Mouse (Mus musculus) liver, embryonic 15.5 days (tissue): Measurements from ENCODE around the gene Apobec2. TPM values are rescaled to one million over a fixed set of nuclear protein-coding genes. Genes with fewer than 3 reads are reported as not detected.

Experiments
- ATAC-seq: fragments of 200-750 bp; cut with Nextera tagmentation; 2 replicates; pipeline ENCODE4 v1.8.0; 2017; ENCODE audit warnings: moderate number of reproducible peaks, mild to moderate bottlenecking, moderate library complexity; ENCODE audit not compliant: insufficient read depth
- H3K27ac ChIP-seq: fragments of 300-500 bp; sonication (generic); replicated peaks from 2 replicates; pipeline ENCODE4 v1.5.1; 2015; ENCODE audit warnings: mild to moderate bottlenecking, inconsistent platforms
- H3K27me3 ChIP-seq: fragments of 300-500 bp; sonication (generic); 2 replicates; pipeline ENCODE4 v1.6.1; 2015; ENCODE audit warnings: mild to moderate bottlenecking, inconsistent platforms
- H3K36me3 ChIP-seq: fragments of 300-500 bp; sonication (generic); replicated peaks from 2 replicates; pipeline ENCODE4 v1.6.1; 2015; ENCODE audit warnings: moderate library complexity, mild to moderate bottlenecking, inconsistent platforms
- H3K4me1 ChIP-seq: fragments of 300-500 bp; sonication (generic); replicated peaks from 2 replicates; pipeline ENCODE4 v1.6.1; 2015; ENCODE audit warnings: inconsistent platforms
- H3K4me2 ChIP-seq: fragments of 300-500 bp; sonication (generic); 2 replicates; pipeline ENCODE4 v1.6.1; 2015; ENCODE audit warnings: moderate library complexity, mild to moderate bottlenecking, inconsistent platforms
- H3K4me3 ChIP-seq: fragments of 300-500 bp; sonication (generic); replicated peaks from 2 replicates; pipeline ENCODE4 v1.5.1; 2015; ENCODE audit warnings: mild to moderate bottlenecking, inconsistent platforms
- H3K9ac ChIP-seq: fragments of 300-500 bp; sonication (generic); 2 replicates; pipeline ENCODE4 v1.6.1; 2015; ENCODE audit warnings: moderate library complexity, mild to moderate bottlenecking, inconsistent platforms
- H3K9me3 ChIP-seq: fragments of 300-500 bp; sonication (generic); replicated peaks from 2 replicates; pipeline ENCODE4 v1.6.1; 2016; ENCODE audit warnings: inconsistent platforms
- WGBS: fragments of 180-500 bp; shearing (Covaris S2); methylation state at CpG from one replicate; pipeline ENCODE4 v1.1.7; 2015; ENCODE audit warnings: mixed read lengths; ENCODE audit not compliant: insufficient replicate concordance; 5-methylcytosine and 5-hydroxymethylcytosine counted together
- polyA plus RNA-seq: library from polyadenylated mRNA; unstranded; fragments of >200 nt; fragmentation: Nextera tagmentation; extraction: Ambion mirVana; gene quantifications from 2 replicates; pipeline ENCODE4 v1.2.1, GENCODE M21; 2015

Gene Apobec2
- polyA plus RNA-seq, 1 experiment from 2014 or later: 4.3 TPM

GRCm38 (mm10) chr17:48379050-48379449 lies 53.7 kb downstream of the Apobec2 start:
- ATAC-seq: no peak

GRCm38 (mm10) chr17:48376102-48376501 lies 56.6 kb downstream of the Apobec2 start:
- ATAC-seq: no peak
- H3K27me3 ChIP-seq: no peaks in the 10 kb centered on the region
- H3K4me1 ChIP-seq: no peaks in the 10 kb centered on the region
- H3K4me2 ChIP-seq: no peak overlapping the region
- no peak overlapping the region for H3K9ac ChIP-seq
- no peak overlapping the region for H3K4me3 ChIP-seq
- no peak overlapping the region for H3K27ac ChIP-seq
- 77% methylated on average over 1 of the region's 1 CpGs for WGBS
- no peaks in the 10 kb centered on the region for H3K36me3 ChIP-seq
- H3K9me3 ChIP-seq: no peaks in the 10 kb centered on the region

More at GRCm38 (mm10) chr17:48379050-48379449, 53.7 kb downstream of the Apobec2 start:
- Histone ChIP-seq H3K4me3 (no peak overlapping the region), H3K36me3 (no peaks in the 10 kb centered on the region), H3K4me2 (no peak overlapping the region), H3K9me3 (no peaks in the 10 kb centered on the region), H3K4me1 (no peaks in the 10 kb centered on the region), H3K27ac (no peak overlapping the region), H3K27me3 (no peaks in the 10 kb centered on the region), H3K9ac (no peak overlapping the region)

- H3K4me2 ChIP-seq: no peak overlapping the region
- ATAC-seq: no peak
- H3K9me3 ChIP-seq: no peaks in the 10 kb centered on the region
- H3K36me3 ChIP-seq: no peaks in the 10 kb centered on the region
- H3K4me1 ChIP-seq: no peaks in the 10 kb centered on the region
- WGBS: 66% methylated on average over 8 of the region's 8 CpGs
- H3K27me3 ChIP-seq: no peaks in the 10 kb centered on the region
- H3K9ac ChIP-seq: no peak overlapping the region
- H3K27ac ChIP-seq: no peak overlapping the region
- no peak overlapping the region for H3K4me3 ChIP-seq
Observed at GRCm38 (mm10) chr17:48372987-48373386, 59.7 kb downstream of the Apobec2 start.

GRCm38 (mm10) chr17:48371621-48372020 lies 61.1 kb downstream of the Apobec2 start:
- Histone ChIP-seq H3K27ac (no peak overlapping the region), H3K4me1 (no peaks in the 10 kb centered on the region), H3K9ac (no peak overlapping the region), H3K27me3 (no peaks in the 10 kb centered on the region), H3K4me3 (no peak overlapping the region), H3K36me3 (no peaks in the 10 kb centered on the region), H3K4me2 (no peak overlapping the region), H3K9me3 (no peaks in the 10 kb centered on the region)
- ATAC-seq: no peak

Other genes with a start within 250 kb of the Apobec2 start
- gene Trem1, start 200.2 kb downstream of the Apobec2 start, polyA plus RNA-seq: 1.5 and 2.0 TPM in 2 replicates
- gene Trem3, start 185.2 kb downstream of the Apobec2 start, polyA plus RNA-seq: 8.7 and 9.5 TPM in 2 replicates
- 5.0 and 5.1 TPM in 2 replicates for gene Treml4, start 168.6 kb downstream of the Apobec2 start, polyA plus RNA-seq
- gene Treml2, start 133.4 kb downstream of the Apobec2 start, polyA plus RNA-seq: 3.7 and 3.8 TPM in 2 replicates
- 3.9 and 4.3 TPM in 2 replicates for gene B430306N03Rik, start 116.8 kb downstream of the Apobec2 start, polyA plus RNA-seq
- 3.6 and 4.1 TPM in 2 replicates for gene Trem2, start 86.5 kb downstream of the Apobec2 start, polyA plus RNA-seq
- gene Treml1, start 73.0 kb downstream of the Apobec2 start, polyA plus RNA-seq: 15.8 and 18.3 TPM in 2 replicates
- gene Nfya, start 23.0 kb downstream of the Apobec2 start, polyA plus RNA-seq: 8.0 TPM in 2 replicates
- 42.8 and 44.0 TPM in 2 replicates for gene Oard1, start 22.9 kb downstream of the Apobec2 start, polyA plus RNA-seq
- 182 and 191 TPM in 2 replicates for gene Tspo2, start 18.6 kb upstream of the Apobec2 start, polyA plus RNA-seq
- 4.0 and 5.2 TPM in 2 replicates for gene Unc5cl, start 22.0 kb upstream of the Apobec2 start, polyA plus RNA-seq